Comparison of ENCODE assay signal across 1 mouse cellular context in the genomic region with DNA sequence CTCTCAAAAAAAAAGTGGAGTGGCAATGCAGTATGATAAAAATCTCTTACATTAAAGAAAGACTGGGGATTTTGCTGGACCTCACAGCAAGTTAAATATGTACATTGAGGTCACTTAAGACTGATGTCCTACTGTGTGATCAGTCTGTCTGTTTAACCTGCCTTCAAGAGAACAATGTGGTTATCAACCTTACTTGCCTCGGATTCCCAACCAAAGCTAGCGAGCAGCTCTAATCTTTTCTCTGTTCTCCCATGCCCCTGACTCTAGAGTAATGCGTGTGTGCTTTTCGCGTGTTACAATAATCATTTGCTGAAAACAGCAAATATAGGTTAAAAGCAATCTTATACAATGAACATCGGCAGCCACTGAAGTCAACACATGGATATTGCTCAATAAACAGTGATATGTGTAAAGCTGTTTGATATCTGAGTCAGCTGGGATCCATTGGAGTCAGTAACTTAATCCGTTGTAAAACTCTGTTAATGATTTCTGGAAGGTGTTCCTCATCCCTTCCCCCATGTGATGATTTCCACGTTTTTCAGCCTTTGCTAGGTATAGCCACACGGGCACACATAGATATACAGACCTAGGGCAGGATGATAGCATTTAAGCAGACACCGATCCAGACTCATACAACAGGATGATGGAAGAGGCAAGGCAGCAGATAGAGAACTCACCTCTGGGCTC.
TF ChIP-seq lines count a peak whose summit lies in the region.

No protein-coding gene starts in this region.

TF ChIP-seq in MEL, 35 proteins besides CTCF, POLR2A, EP300 and RAD21:
- TF ChIP-seq POLR2AphosphoS2 (IDR thresholded peaks at IDR 0.05; ENCODE audit: low read length): no peak
- peak; percentile 58; the same call in 1 of the 2 replicates for TF ChIP-seq ZKSCAN1 (IDR thresholded peaks at IDR 0.05; ENCODE audit: low read depth, low read length)
- TF ChIP-seq JUND (IDR thresholded peaks at IDR 0.05; ENCODE audit: low read depth, low read length): no peak
